Mouse (Mus musculus) fibroblast of lung, adult 2 months (primary cell): ENCODE data around the gene Lysmd2.
A peak's percentile ranks its signal among the peaks of the same experiment; 100 is the strongest.
"Not testable (repeated sequence)": the region's sequence is repeated elsewhere in the genome, so short reads cannot be mapped to it uniquely, and the experiment has no call there.

Source experiments
- DNase-seq: peaks from one replicate; pipeline ENCODE4 v3.0.0-alpha.2; 2011; ENCODE audit warnings: low read depth

Lysmd2 gene

DNA sequence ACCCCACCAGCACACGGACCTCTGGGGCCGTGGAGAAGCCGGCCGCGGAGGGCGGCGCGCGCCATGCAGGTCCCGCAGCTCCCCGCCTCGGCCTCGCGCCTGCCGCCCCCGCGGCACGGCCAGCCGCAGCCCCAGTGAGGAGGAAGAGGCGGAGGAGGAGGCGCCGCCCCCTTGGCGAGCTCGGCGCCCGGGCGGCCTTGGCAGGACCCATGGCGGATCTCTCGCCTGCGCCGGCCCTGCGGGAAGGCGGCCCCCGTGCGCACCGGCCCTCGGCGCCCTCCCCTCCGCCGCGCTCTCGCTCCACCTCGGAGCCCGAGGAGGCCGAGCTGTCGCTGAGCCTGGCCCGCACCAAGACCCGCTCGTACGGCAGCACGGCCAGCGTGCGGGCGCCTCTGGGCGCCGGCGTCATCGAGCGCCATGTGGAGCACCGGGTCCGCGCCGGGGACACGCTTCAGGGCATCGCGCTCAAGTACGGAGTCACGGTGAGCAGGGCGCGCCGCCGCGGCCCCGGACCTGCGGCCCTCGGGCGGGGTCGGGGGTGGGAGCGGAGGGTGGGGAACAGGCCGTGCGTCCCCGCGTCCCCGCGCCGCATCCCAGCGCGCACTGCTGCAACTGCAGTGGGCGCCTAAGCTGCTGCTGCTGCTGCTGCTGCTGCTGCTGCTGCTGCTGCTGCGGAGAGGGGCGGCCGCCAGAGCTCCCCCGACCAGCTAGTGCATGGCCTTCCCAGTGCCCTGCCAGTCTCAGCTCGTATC, at the start of gene Lysmd2:
TSS of gene Lysmd2 (plus strand) at position 186 of the 752 bp plus-strand sequence.
- DNase-seq: peak; percentile 40

DNA sequence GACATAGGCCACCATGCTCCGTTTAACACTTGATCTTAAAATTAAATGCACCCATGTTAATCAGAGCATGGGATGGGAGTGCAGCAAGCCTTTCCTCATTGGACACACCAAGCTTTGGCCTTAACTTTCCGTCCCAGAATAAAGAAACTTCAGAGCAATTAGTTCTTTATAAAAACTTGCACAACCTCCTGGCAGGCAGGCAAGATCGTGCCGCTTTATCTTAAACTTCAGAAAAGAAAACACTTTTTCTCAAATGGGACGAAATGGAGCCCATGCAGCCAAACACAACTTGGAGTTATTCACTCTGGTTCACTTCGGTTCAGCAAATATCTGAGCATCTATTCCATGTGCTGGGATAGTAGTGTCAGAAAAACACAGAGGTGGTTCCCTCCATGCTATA, 46.2 kb upstream of the Lysmd2 start:
- DNase-seq: no peak

- DNase-seq: no peak
Observed at GRCm38 (mm10) chr9:75581694-75582350, 43.7 kb upstream of the Lysmd2 start.

DNA sequence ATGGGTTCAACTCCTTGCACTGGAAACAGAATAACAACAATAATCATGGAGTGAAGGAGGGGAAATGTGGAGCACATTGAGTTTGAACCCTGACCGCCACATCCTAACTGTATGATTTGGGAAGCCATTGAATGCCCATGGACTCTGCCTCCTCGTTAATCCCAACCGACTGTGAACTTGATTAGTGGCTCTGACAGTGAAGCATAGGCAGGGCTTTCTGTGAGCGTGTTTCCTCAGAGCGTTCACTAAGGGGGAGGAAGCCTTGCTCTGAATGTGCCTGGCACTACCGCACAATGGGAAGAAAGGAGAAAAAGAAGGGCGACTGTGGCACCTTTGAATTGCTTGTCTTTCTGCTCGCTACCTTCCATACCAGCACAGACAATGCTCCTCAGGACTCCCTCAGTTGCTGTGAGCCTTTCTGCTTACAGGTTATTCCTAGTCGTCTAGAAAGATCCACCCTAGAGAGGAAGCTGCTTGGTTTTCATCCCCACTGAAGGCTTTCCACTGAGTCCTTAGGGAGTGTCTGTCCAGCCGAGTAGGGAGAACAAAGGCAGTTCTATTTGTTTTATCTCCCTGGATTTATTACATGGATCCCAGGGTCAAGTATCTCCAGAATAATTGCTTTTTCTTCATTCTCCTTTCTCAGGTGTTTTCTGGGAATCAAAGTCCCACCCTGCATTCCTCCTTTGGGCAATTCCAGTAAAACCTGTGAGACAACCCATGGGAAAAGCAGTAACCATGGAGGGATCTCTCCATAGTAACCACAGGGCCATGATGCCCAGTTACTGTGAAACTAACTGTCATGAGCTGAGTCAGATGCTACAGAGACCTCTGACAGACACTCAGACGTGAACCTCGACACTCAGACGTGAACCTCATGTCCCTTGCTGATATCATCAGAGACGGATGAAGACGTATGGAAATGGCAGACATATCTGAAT, 35.4 kb upstream of the Lysmd2 start:
- no peak for DNase-seq

- no peak for DNase-seq
Observed at GRCm38 (mm10) chr9:75593481-75593880, 32.1 kb upstream of the Lysmd2 start.

GRCm38 (mm10) chr9:75597036-75597435, 28.5 kb upstream of the Lysmd2 start:
- DNase-seq: no peak

DNA sequence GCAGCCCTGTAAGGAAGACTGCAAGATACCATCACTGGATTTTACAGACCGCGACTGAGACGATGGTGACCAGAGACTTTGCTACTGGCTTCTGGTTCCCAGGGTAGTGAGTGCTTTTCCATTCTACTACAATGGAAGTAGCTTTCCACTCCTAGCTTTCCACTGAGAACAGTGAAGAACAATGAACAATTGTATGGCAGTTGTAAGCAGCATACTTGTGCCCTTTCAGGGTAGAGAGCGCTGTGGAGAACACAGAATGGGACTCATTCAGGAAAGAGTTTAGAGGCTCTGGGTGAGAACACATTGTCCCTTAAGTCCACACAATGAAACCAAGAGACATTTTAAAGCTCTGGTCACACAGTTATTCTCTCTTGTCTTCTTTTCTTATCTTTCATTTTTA, 27.9 kb upstream of the Lysmd2 start:
- DNase-seq: no peak

GRCm38 (mm10) chr9:75599191-75599841, 26.2 kb upstream of the Lysmd2 start:
- no peak for DNase-seq

DNA sequence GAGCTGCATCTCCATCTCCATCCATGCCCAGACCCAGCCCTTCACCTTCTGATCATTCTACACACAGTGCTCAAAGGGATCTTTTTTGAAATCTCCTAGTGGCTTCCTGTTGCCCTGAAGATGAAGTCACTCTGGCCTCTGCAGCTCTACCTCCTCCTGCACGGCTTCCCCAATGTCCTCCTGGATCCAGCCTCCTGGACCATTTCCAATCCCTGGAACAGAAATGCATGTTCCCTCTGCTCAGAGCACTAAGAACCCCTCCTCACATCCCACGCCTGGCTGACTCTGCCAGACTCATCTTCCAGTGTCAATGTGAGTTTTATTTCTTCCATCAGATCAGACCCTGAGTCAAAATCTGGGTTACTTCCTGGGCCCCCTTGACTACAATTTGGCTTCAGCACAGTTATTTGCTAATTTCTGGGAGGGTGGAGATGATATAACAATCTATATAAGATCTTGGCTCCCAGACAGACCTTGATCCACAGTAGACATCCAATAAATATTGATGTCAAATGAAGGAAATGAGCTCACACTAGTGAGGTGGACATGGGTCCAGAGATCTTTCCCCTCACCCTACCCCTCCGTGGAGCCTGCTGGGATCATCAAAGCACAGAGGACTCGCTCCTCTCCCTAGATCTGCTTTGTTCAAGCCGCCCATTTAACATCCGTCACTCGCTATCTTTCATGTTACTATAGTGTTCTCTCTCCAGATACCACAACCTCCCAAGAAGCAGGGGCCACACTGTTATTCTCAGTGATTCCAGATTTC, 25.2 kb upstream of the Lysmd2 start:
- no peak for DNase-seq

- DNase-seq: no peak
Observed at GRCm38 (mm10) chr9:75601510-75601909, 24.0 kb upstream of the Lysmd2 start.

- DNase-seq: no peak
Observed at GRCm38 (mm10) chr9:75607496-75607895, 18.0 kb upstream of the Lysmd2 start.

- DNase-seq: no peak
Observed at GRCm38 (mm10) chr9:75609505-75609904, 16.0 kb upstream of the Lysmd2 start.

GRCm38 (mm10) chr9:75609965-75610364, 15.6 kb upstream of the Lysmd2 start:
- no peak for DNase-seq

GRCm38 (mm10) chr9:75610571-75611493, 14.7 kb upstream of the Lysmd2 start, which contains the start of gene Tmod2:
Gene Tmod2, minus strand, starts transcription at chr9:75611325.
- no peak for DNase-seq

GRCm38 (mm10) chr9:75616560-75616959, 9.0 kb upstream of the Lysmd2 start:
- DNase-seq: no peak

DNA sequence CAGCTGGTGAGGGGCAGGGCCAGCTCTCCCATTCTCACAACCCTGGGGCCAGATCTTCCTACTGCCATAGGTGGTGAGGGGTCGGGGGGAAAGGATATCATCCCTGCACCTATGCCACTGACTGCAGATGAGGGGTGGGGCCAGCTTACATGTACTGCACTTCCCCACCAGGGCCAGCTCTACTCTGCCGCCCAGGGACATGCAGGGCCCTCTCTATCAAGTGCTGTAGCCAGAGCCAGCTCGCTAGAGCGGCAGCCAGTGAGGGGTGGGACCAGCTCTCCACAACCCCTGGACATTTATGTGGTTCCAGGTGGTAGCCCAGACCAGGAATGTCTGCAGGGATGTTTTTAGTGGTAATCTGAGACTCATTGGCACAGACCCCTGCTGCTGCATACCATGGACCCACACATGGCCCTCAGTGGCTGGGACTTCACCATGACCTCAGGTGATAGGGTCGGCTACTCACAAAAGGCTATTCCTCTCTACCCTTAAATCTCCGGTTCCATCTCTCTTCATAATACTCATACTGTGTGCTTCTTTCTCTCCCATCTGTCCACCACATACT, 6.6 kb upstream of the Lysmd2 start:
- no peak for DNase-seq

DNA sequence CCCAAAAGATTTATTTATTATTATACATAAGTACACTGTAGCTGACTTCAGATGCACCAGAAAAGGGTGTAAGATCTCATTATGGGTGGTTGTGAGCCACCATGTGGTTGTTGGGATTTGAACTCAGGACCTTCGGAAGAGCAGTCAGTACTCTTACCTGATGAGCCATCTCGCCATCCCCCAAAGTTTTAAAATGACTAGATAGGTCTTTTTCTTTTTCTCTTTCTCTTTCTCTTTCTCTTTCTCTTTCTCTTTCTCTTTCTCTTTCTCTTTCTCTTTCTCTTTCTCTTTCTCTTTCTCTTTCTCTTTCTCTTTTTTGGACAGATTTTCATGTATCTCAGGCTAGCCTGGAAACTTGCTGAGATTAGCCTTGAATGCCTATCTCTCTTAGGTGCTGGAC, 5.8 kb upstream of the Lysmd2 start:
- not testable (repeated sequence) for DNase-seq

DNA sequence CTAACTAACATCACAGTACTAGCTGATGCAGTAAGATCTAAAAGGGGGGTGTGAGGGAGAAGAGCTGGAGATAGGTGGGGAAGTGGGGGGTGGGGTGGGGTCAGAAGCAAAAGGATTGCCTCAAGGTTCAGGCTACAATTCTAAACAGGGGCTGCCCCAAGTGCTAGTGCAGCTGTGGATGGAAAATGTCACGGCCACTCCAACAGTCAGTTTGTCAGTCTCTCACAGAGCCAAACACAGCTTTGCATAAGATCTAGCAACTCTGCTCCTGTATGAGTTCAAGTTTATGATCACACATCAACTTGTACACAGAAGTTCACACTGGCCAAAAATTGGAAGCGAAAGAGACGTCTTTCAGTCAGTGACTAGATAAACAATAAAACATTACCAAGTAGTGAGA, 4.1 kb upstream of the Lysmd2 start:
- no peak for DNase-seq

DNA sequence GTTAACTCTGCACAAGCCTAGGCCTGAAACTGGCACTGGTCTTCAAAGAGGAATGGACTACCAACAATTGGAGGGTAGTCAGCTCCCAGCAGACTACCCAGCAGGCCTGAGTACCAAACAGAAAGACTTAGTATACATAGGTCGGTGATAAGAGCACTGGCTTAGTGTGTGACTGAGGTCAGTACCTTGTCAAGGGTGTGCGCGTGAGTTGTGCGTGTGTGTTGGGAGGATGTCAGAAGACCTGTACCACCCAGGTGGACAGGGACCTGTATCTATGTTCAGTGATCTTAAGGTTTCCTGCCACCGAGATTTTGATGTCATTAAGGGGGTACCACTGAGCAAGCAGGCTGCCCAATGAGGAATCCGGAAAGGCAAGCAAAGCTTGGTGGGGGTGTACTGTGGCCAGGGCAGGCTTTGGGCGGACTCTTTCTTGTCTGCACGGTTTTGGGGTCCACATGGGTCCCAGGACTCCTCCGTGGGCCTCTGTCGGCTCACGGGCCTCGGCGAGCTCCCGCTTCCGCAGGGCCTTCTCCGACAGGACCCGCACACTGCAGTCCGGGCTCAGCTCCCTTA, 472 bp upstream of the Lysmd2 start:
- no peak for DNase-seq

GRCm38 (mm10) chr9:75626308-75626604, 715 bp downstream of the Lysmd2 start:
- no peak for DNase-seq
